Mouse (Mus musculus): ENCODE measurements around the gene Slc35f2.
A peak's percentile ranks its signal among the peaks of the same experiment; 100 is the strongest.

The Slc35f2 gene

DNA sequence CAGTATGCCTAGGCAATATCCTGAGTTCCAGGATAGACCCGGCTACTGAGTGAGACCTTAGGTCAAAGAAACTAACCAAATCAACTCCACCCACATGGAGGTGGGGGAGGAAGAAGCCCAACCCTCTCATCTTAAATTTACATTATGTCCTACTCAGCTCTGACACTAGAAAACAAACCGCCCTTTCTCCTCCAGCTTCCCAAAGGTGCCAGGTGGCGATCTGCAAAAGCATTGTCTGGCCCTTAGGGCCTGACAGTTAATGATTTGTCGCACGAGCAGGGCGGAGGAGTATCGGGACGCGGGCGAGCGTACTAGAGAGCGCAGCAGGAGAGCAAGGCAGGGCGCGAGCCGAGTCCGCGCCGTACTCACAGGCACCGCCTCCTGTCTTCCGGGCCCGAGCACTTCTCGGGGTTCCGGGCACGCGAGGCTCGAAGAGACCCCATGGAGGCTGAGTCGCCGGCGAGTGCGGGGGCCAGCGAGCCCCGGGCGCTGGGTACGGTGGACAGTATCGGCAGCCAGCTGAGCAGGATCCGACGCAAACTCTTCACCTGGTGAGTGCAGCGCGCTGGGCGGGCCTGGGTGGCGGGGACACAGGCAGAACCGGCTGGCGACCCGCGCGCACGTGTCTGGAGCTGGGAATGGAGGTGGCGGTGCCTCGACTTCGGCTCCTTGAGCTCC, at the start of gene Slc35f2:
TSS of gene Slc35f2 (plus strand) at position 195 of the 678 bp plus-strand sequence.
- DNase-seq (ENCODE audit: low read depth), result no peak

DNA sequence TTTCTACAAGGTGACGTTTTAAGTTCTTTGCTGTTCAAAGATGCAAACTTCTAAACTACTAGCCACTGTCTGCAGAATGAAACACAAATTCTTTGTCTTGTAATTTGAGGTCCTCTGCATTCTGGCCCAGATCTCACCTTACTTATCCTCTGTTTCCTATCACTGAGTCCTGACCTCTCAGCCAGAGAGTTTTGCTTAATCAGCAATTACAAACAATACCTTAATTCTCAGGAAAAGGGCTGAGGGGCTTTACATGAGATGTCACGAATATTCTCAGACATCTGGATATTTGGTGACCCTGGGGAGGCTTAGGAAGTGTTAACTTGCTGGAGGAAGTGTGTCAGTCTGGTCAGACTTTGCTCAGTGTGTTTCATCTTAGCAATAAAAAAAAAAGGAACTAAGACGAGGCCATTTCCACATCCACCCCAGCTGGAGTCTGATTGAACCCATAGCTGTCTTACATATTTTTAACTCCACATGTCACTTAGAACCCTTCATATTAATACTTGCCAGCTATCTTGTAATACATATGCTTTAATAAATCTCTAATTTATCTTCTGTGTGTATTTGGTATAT, 30.4 kb upstream of the Slc35f2 start:
- no peak for DNase-seq (ENCODE audit: low read depth)

DNA sequence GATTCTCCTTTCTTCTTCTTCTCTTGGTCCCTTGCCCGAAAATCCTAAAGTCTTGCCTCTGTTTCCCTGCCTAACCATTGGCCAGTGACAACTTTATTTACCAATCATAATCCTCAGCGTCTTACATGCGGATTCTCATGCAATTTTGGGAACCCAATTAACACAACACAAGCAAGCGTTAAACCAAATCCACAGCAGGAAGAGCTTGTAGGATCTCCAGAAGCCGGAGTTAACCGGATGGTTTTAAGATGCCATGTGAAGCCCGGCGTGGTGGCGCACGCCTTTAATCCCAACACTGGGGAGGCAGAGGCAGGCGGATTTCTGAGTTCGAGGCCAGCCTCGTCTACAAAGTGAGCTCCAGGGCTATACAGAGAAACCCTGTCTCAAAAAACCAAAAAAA, 20.9 kb upstream of the Slc35f2 start:
- DNase-seq (ENCODE audit: low read depth), result no peak

DNA sequence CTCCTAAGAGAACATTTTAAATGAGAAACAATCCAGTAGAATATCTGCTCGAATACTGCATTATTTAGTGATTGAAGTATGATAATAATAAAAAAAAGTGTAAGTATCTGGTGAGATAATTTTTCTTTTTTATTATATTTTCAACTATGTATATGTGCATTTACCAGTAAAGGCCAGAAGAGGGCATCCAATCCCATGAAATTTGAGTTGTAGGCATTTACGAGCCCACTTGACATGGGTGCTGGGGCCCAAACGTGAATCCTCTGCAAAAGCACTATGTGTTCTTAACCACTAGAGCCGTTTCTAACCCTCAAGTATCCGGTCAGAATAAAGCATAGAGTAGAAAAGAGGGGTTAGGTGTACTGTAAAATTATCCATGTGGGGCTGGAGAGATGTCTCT, 20.4 kb upstream of the Slc35f2 start:
- DNase-seq (ENCODE audit: low read depth), result no peak

DNA sequence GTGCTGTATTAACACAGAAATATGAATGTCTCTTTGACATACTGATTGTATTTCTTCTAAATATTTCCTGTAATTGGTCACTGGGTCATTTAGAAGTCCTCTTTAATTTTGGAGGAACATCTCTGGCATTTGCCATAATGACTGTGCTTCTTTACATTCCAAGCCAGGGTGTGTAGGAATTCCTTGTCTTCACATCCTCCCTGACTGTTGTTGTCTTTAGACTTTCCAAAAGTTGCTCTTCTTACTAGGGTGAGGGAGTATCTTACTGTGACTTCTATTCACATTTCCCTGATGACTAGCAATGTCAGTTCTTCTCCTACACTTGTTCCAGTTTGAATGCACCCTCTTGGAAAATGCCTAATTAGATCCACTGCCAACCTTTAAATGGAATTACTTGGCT, 16.5 kb upstream of the Slc35f2 start:
- no peak for DNase-seq (ENCODE audit: low read depth)

DNA sequence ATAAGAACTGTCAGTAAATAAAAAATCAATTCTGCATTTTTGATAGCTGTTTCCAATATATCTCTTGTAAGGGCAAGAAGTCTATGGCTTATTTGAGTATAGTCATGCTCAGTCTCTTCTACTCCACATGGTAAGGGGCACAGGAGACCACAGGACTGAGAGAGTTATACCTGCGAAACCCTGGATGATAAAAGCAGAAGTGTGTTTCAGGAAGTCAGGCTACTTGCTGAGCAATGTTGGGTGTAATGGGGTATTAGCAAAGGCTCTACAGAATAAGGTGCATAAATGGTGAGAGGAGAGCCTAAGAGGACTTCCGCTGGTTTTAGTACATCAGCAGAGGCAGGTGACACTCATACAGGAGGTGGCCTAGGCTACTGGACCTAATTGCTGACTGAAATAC, 13.2 kb upstream of the Slc35f2 start:
- no peak for DNase-seq (ENCODE audit: low read depth)

DNA sequence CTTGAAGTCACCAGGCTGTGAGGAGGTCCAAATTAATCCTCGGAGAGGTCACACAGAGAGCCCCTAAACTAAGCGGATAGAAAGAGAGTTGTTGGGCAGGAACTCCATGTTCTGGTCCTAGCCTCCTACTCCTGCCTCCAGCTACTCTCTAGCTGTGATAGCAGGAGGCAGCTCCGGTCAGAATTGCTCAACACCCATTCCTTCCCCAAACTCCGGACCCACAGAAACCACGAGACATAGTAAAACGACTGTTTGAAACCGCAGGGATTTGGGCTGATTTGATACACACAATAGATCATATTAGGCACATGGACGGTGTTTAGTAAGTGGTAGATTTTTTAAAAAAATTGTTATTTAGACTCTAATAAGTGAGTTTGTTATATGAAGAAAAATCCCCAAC, 6.6 kb upstream of the Slc35f2 start:
- DNase-seq (ENCODE audit: low read depth), result no peak

DNA sequence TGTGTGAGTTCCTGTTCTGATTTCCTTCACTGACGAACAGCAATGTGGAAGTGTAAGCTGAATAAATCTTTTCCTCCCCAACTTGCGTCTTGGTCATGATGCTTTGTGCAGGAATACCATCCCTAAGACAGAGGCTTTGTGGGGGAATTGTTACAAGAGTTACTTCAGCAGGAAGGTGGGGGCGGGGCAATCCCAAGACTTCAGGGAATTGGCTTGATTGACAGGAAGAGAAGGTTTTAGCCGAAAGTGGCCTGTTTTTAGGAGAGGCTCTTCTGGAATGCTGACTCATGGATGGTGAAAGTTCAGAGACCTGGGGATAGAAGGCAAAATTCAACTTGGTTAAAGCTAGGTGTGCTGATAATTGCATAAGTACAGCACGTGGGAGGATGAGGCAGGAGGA, 2.9 kb upstream of the Slc35f2 start:
- no peak for DNase-seq (ENCODE audit: low read depth)

DNA sequence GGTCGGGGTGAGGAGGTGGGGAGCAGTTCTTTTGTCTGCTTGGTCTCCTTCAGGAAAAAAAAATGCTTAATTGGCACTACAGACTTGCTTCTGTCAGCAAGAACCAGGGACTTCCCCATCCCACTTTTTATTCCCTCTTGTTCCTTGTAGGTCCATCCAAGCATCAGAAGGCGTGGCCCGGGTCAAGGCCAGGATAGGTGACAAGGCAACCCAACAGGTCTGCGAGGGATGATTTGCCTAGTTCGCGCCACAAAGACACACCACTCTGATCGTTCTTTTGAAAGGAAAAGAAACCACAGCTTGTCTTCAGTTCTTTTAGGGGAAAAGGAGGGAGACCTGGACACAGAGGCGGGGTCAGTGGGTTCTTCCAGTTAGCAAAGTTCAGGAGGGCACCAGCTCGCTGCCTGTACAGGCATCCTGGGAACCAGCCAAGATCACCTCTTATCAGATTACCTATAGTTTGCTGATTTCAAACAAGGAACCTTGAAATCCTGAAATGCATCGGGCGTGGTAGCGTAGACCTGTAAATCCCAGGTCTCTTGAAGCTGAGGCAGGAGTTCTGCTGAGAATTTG, 481 bp upstream of the Slc35f2 start:
- no peak for DNase-seq (ENCODE audit: low read depth)

DNA sequence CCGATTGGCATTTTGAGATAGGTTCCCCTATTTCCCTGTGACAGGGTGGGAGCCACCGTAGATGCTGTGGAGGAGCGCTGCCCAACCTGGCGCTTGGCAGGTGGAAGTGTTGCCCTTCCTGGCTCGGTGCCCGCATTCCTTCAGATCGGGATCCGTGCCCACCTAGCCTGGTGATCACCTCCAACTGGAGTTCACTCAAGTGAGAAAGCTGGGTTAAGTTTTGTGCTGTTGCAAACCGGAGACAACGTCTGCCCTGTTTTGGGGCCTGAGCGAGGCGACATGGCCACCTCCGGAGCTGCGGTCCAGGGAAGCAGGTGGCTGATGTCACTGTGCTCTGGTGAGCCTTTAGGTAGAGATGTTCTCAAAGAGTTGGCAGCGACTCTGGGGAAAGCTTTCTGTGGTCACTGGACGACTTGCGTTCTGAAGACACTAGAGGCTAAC, 803 bp downstream of the Slc35f2 start:
- no peak for DNase-seq (ENCODE audit: low read depth)

DNA sequence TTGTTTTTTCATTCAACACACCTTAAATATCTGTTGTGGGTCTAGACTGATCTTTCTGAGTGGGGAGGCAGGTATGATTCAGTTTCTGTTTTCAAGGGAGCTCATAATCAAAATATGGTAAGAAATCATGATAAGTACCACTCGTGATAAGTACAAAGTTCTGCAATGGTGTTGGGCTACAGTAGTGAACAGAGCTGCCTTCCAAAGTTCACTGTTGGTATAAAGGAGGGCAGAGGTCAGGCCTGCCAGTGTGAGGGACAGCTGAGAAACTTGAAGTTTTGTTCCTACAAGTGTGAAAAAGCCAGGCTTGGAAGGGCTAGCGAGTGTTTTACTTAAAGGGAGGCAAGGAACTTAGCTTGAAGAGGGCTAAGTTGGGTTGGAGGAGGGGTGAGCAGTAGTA, 4.2 kb downstream of the Slc35f2 start:
- DNase-seq (ENCODE audit: low read depth), result no peak

DNA sequence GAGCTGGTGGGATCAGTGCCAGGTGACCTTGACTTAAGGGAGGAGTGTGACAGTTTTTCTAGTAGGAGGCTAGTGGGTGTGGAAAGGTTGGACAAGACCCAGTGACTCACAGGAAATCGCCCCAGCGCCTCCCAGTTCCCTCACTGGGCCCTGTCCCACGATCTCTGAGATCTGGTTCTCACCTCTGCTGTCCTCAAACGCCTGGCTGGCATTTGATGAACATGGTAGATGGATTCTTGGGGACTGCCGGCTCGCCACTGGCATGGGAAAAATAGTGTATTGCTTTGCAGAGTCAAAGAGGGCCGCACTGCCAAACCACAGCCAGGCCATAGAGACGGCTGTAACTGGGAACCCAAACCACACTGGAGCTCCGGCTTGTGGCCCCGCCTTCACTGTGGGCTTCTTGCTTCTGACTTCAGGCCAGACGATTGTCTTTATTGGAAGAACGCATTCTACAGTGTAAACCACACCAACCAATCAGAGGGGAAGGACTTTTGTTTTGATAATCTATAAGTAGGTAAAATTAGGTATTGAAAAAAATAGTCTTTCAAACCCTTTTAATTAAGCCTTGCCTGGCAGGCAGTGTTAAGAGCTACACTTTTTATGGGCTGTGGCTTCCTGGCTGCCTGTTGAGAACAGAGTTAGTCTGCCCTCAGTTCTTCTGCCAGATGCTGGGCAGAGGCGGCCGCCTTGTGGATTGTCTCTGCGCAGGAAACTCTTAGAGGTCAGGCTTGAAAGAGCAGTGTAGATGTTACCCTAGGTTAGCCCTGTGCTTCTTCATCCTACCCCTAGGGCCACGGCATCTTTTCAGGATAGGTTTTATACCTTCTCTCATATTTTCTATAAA, 15.4 kb downstream of the Slc35f2 start:
- DNase-seq (ENCODE audit: low read depth), result peak; percentile 4

DNA sequence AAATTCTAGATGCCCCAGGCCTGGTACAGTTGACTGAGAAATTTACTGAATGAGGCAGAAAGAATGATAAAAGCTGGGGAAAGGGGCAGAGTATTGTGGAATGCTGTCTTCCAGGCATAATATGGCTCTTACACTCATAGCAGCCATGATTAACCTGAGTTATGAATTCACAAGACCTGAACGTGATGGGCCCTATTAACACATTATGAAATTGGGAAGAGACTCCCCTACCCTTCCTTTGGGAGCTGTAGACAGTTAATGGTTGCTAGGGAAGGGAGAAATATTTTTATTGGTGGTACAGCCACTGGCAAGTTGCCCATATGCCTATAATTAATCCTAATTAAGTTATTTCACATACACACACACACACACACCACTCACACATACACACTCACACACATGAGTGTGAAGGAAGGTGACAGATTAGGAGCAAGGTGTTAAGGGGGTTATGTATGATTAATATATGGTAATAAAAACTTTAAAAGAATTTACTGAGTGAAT, 22.5 kb downstream of the Slc35f2 start:
- no peak for DNase-seq (ENCODE audit: low read depth)

DNA sequence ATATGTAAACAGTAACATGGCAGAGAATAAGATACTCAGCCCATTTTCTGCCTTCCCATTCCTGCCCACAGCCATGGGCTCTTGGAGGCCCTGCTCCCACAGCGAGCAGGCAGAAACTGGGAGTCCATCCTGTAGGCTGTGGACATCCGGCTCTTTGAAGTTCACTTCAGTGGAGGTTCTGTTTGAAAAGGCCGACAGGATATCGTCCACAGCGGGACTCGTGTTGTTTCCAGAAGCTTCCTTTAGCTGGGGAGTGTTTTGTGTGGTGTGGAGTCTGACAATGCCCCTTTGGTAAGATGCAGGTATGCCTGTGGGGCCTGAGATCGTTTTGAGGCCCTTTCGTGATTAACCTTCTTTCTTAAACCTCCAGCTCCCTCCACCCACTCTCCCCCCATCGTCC, 23.2 kb downstream of the Slc35f2 start:
- DNase-seq (ENCODE audit: low read depth), result no peak

DNA sequence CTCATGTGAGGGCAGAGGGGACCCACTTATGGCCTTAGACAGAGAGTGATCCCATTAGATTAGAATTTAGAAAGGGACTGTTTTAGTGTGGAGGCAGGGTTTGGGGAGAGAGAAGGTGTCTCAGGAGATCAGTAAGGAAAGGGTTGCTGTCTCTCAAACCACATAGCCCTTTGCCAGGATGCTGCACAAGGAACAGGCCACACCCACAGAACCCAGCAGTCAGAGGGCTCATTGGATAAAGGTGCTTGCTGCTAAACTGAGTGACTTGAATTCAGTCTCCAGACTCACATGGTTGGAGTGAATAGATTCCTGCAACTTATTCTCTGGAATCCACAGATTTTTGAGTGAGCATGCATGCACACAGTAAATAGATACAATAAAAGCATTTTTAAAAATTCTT, 24.0 kb downstream of the Slc35f2 start:
- DNase-seq (ENCODE audit: low read depth), result no peak

DNA sequence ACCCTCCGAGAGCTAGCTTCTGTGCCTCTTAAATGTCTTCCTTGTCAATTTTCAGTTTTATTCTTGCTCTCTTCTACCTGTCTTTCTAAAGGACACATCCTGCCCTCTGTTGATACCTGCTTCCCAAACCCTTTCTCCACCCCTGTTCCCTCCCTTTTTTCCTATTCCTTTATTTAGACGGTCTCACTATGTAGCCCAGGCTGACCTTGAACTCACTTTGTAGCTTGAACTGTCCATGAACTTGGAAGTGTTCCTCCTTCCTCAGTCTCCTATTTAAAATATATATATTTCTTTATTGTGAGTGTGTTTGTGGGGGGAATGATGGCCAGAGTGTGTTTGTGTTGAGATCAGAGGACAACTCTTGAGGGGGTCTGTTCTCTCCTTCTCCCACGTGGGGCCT, 25.0 kb downstream of the Slc35f2 start:
- DNase-seq (ENCODE audit: low read depth), result no peak

DNA sequence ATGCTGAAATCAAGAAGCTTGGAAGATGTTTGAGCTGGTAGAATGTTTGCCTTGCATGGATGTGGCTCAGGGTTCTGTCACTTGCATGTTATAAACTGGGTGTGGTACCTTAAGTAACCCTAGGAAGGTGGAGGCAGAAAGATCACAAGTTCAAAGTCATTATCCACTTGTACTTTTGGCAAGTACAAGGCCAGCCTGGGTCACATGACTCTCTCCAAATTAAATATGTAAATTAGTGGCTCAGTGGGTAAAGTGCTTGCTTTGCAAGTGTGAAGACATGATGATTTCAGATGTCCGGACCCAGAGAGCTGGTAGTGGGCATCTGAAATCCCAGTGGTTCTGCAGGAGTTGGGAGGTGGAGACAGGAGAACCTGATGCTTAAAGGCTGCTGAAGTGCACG, 25.8 kb downstream of the Slc35f2 start:
- no peak for DNase-seq (ENCODE audit: low read depth)

DNA sequence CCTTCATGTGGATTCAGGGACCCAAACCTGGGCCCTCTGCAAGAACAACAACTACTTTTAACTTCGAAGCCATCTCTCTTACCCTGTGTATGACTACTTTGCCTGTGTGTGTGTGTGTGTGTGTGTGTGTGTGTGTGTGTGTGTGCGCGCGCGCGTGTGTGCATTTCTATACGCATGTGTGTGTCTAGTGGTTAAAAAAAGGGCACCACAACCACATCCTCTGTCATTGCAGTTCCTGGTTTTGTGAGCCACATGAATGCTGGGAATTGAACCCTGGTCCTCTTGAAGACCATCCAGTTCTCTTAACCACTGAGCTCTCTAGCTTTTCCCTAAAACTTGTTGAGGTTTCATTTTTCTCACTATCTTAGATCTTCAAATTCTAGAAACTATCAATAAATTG, 31.6 kb downstream of the Slc35f2 start:
- DNase-seq (ENCODE audit: low read depth), result no peak

DNA sequence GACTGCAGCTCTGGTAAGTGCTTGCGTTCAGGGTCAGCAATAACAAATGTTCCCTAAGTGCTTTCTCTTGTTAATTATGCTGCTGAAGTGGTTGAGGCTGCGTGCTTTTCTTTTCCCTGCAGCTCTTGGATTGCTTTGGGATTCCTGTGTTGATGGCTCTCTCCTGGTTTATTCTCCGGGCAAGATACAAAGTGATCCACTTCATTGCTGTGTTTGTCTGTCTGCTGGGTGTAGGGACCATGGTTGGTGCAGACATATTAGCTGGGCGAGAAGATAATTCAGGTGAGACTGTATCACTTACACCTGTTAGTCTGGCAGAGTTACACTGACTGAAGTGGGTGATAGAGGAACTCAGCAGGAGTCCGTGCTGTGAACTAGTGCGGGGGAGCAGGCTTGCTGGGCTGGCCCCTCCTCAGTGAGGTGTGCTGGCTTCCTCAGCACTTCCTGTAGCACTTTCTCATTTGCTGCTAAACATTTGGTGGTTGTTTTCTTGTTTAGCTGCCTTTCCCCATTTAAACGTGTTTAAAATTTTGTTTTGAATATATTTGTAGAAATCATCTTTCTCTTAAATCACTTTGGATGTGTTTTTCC, 35.3 kb downstream of the Slc35f2 start:
- no peak for DNase-seq (ENCODE audit: low read depth)

DNA sequence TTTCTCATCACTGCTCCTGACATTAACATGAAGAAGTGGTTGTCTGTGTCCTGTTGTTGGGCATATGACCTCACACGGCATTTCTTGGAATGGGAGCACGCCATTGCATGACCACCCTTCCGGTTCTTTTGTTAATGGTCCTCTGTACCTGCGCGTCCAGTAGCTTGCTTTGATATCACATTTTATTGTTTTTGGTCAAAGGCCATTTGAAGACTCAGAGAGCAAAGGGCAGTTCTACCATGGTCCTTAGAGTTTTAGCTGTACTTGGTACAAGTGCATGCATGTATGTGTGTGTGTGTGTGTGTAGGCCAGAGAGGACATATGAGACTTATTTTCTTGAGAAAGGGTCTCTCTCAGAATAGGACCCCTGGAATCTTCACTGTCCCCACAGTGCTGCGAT, 42.1 kb downstream of the Slc35f2 start:
- no peak for DNase-seq (ENCODE audit: low read depth)

DNA sequence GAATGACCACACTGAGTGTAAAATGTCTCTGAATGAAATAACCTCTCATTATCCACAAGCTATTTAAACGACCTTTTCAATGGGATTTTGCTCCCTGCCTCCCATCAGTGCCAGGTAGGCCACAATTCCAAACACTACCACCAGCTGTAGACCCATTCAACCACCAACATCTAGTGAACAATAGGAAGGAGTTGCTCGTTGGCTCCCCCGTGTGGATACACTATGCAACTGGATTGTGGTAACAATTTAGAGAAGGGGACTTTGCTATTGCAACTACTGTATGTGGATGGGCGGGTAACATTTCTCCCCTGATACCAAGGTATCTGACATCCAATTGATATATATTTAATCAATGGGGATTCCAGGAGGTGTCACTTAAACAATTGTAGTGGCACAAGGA, 47.4 kb downstream of the Slc35f2 start:
- no peak for DNase-seq (ENCODE audit: low read depth)

DNA sequence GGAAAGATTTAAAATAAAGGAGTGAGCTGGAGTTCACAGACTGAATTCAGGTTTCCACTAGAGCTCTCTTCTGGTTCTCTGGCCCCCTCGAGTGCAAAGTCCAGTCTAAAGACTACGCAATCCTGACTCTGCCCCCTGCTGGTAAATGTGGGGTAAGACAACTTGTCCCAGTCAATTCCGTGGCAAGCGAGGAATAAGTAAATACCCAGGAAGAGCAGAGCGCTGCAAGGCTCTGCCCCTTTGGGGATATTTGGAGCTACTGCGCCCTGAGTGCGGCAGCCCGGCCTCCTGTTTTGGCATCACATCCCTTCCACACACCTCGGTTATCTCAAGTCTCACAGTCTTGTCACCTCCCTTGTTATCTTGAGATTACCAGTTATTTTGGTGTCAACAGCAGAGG, 54.0 kb downstream of the Slc35f2 start:
- no peak for DNase-seq (ENCODE audit: low read depth)
